Mouse (Mus musculus) lung, postnatal 14 days (tissue): ENCODE results near the gene Akt1s1.

Source experiments
- DNase-seq: peaks from one replicate; pipeline ENCODE4 v3.0.0; 2021

The Akt1s1 gene

GRCm38 (mm10) chr7:44854356-44855031 is 5.7 kb downstream of the Akt1s1 start:
- DNase-seq = peak; percentile 83

- no peak for DNase-seq
Observed at GRCm38 (mm10) chr7:44855036-44855435, 6.2 kb downstream of the Akt1s1 start.

- no peak for DNase-seq
Observed at GRCm38 (mm10) chr7:44856265-44856916, 7.6 kb downstream of the Akt1s1 start.

- peak; percentile 85 for DNase-seq
Observed at GRCm38 (mm10) chr7:44857042-44857552, 8.3 kb downstream of the Akt1s1 start, which contains the start of gene Pnkp. Pnkp (plus strand) TSS chr7:44857139.

GRCm38 (mm10) chr7:44857905-44858304 is 9.1 kb downstream of the Akt1s1 start:
- DNase-seq = peak; percentile 50

GRCm38 (mm10) chr7:44859896-44860295 is 11.1 kb downstream of the Akt1s1 start:
- DNase-seq = no peak

- DNase-seq = peak; percentile 78
Observed at GRCm38 (mm10) chr7:44860576-44861428, 12.0 kb downstream of the Akt1s1 start.

GRCm38 (mm10) chr7:44861429-44861816 is 12.6 kb downstream of the Akt1s1 start:
- DNase-seq = no peak

GRCm38 (mm10) chr7:44862434-44862833 is 13.6 kb downstream of the Akt1s1 start:
- no peak for DNase-seq

GRCm38 (mm10) chr7:44863210-44863609 is 14.4 kb downstream of the Akt1s1 start:
- no peak for DNase-seq

- no peak for DNase-seq
Observed at GRCm38 (mm10) chr7:44863982-44864494, 15.2 kb downstream of the Akt1s1 start.

GRCm38 (mm10) chr7:44864595-44865542 is 16.1 kb downstream of the Akt1s1 start:
- DNase-seq = peak; percentile 37

GRCm38 (mm10) chr7:44866276-44867009 is 17.7 kb downstream of the Akt1s1 start:
- DNase-seq = peak; percentile 66

GRCm38 (mm10) chr7:44867010-44867702 is 18.4 kb downstream of the Akt1s1 start:
- DNase-seq = no peak

- no peak for DNase-seq
Observed at GRCm38 (mm10) chr7:44867802-44868201, 19.0 kb downstream of the Akt1s1 start.

- DNase-seq = peak; percentile 63
Observed at GRCm38 (mm10) chr7:44868465-44868864, 19.7 kb downstream of the Akt1s1 start.

GRCm38 (mm10) chr7:44868919-44869696 is 20.3 kb downstream of the Akt1s1 start:
- DNase-seq = peak; percentile 72

- DNase-seq = peak; percentile 89
Observed at GRCm38 (mm10) chr7:44869697-44870528, 21.1 kb downstream of the Akt1s1 start, which contains the start of gene Ptov1. Ptov1 (minus strand) TSS chr7:44869788.

- DNase-seq = no peak
Observed at GRCm38 (mm10) chr7:44870614-44871013, 21.8 kb downstream of the Akt1s1 start.
